Mouse (Mus musculus): ENCODE measurements around the gene Tcirg1. TPM values are rescaled to one million over a fixed set of nuclear protein-coding genes. Genes with fewer than 3 reads are reported as not detected.

Gene Tcirg1
- polyA plus RNA-seq, 1 experiment from 2014 or later = 16.8 TPM

DNA sequence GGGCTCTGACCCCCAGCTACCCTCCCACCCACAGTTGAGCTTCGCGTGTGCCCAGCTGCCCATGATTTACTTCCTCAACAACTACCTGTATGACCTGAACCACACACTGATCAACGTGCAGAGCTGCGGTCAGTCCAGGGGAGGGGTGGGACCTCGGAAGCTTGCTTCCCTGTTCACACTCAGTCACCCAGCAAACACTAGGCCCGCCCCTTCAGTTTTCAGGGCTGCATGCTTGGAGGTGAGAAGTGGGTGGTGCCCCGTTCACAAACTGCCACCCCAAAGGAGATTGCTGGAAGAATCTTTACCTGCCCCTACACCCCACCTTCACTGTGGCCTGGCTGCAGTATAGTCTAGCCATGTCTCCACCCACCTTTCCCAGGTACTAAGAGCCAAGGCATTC lies 35.4 kb upstream of the Tcirg1 start:
- no peak overlapping the region for H3K27ac ChIP-seq (replicated peaks)
- no peaks in the 10 kb centered on the region for H3K4me1 ChIP-seq (replicated peaks)
- no peaks in the 10 kb centered on the region for H3K27me3 ChIP-seq
- WGBS = 85% methylated on average over 7 of the region's 7 CpGs
- H3K36me3 ChIP-seq = no peaks in the 10 kb centered on the region
- no peak overlapping the region for H3K9ac ChIP-seq
- H3K9me3 ChIP-seq = no peaks in the 10 kb centered on the region
- no peak for ATAC-seq (ENCODE audit: low FRiP score, low read depth)
- H3K4me2 ChIP-seq = no peak overlapping the region
- no peak overlapping the region for H3K4me3 ChIP-seq

DNA sequence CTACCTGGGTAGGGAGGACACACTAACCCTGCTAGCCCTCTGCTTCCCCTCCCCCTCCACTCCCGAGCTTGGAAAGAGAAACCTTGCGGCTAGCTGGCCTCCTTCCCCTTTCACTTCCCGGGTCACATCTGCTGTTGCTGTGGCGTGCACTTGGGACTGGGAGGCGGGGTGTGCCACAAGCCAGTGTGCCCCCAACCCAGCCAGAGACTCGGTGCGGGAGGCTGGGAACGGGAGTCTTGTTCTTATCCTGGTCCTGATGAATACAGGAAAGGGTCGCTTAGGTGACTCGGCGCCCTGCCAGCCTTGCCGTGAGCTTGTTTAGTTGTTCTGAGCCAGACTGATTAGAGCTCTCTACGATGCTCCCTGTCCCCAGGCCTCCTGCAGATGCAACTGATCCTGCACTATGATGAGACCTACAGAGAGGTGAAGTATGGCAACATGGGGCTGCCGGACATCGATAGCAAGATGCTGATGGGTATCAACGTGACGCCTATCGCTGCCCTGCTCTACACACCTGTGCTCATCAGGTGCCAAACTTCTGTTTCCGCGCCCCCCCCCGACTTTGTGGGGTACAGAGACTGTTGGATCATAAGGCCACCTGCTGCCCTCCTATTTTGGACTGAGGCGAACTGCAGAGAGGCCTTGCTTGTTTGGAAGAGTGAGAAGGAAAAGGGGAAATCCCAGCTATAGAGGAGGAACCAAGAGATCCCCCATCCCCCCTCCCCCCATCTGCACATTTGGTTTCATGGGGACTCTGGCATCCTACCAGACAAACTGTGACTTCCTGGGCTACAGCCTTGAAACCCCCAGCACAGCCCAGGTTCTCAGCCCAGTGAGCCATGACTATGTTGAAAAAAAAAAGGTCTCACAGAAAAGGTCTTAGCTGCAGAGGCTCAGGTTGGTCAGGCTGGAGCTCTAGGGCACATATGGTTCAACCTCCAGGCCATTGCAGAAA lies 29.2 kb upstream of the Tcirg1 start:
- WGBS = 8% methylated on average over 22 of the region's 22 CpGs
- no peaks in the 10 kb centered on the region for H3K36me3 ChIP-seq
- peak overlapping the region; percentile 72 for H3K4me2 ChIP-seq
- peak overlapping the region; percentile 37 for H3K4me3 ChIP-seq
- H3K27ac ChIP-seq (replicated peaks) = no peak overlapping the region
- peak overlapping the region; percentile 34; the same call in 1 of the 2 replicates for H3K9ac ChIP-seq
- H3K4me1 ChIP-seq (replicated peaks) = peaks cover 16% of the 10 kb centered on the region
- ATAC-seq (ENCODE audit: low FRiP score, low read depth) = 0 out of 2 replicates have a peak, but pooled peaks have one; percentile 27
- H3K9me3 ChIP-seq = no peaks in the 10 kb centered on the region
- peaks cover 10% of the 10 kb centered on the region; the same call in 1 of the 2 replicates for H3K27me3 ChIP-seq

DNA sequence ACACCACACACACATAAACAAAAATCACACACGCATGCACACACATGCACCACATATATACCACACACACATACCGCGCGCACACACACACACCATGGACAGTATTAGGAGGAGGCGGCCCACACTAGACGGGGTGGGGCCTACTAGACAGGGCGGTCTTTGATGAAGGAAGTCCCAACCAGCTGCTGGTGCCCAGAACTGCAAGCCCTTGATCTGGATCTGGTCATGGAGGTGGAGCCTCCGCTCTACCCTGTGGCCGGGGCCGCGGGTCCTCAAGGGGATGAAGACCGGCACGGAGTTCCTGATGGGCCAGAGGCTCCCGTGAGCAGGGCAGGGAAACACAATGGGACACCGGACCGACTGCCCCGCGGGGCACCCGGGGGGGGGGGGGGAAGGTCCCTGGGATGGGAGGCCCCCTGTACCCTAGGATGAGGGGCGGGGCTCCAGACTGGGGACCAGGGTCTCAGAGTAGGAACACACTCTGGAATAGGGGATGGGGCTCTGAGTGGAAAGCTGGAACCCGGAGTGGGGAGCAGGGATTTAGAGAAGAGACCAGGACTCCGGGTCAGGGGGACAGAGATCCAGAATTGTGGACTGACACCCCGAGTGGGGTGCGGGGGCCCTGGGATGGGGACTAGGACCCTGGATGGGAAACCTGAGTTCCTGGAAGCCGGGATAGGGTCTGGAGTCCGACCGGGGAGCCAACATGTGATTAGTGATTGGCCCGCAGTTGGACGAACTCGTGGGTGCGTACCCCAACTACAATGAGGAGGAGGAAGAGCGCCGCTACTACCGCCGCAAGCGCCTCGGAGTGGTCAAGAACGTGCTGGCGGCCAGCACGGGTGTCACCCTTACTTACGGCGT lies 28.3 kb upstream of the Tcirg1 start, which contains the start of gene Unc93b1:
TSS of gene Unc93b1 (plus strand) at position 155 of the 864 bp plus-strand sequence.
- Histone ChIP-seq H3K9me3 (no peaks in the 10 kb centered on the region), H3K4me2 (peak within 1 kb of the TSS; percentile 72), H3K9ac (peak within 1 kb of the TSS; percentile 34; the same call in 1 of the 2 replicates), H3K27me3 (peaks cover 10% of the 10 kb centered on the region; the same call in 1 of the 2 replicates), H3K4me1 (replicated peaks) (peaks cover 25% of the 10 kb centered on the region), H3K27ac (replicated peaks) (no peak within 1 kb of the TSS), H3K4me3 (peak within 1 kb of the TSS; percentile 37), H3K36me3 (no peaks in the 10 kb centered on the region)
- WGBS = 9% methylated on average over 41 of the region's 42 CpGs
- peak; percentile 69; the same call in 1 of the 2 replicates for ATAC-seq (ENCODE audit: low FRiP score, low read depth)

DNA sequence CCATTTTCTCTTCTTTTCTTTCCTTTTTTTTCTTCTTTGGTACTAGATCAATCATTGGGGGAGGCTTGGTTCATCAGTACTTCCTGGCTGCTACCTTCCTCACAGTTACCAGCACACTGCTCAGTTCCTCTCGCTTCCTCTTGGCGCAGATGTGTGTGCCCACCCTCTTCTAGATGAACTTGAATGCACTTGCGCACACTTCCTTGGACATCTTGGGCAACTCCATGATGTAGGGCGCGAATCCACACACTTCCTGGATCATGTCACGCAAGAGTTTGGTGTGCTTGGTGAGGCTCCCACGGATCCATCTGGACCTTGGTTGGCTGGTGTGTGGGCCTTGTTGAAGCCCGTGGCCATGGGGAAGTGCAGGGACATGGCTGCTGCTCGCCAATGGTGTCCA lies 24.8 kb upstream of the Tcirg1 start:
- Histone ChIP-seq H3K4me2 (no peak overlapping the region), H3K4me1 (replicated peaks) (peaks cover 41% of the 10 kb centered on the region), H3K27ac (replicated peaks) (no peak overlapping the region), H3K9ac (no peak overlapping the region), H3K36me3 (no peaks in the 10 kb centered on the region), H3K4me3 (no peak overlapping the region), H3K27me3 (peaks cover 10% of the 10 kb centered on the region; the same call in 1 of the 2 replicates), H3K9me3 (no peaks in the 10 kb centered on the region)
- ATAC-seq (ENCODE audit: low FRiP score, low read depth) = no peak
- WGBS = 91% methylated on average over 9 of the region's 9 CpGs

DNA sequence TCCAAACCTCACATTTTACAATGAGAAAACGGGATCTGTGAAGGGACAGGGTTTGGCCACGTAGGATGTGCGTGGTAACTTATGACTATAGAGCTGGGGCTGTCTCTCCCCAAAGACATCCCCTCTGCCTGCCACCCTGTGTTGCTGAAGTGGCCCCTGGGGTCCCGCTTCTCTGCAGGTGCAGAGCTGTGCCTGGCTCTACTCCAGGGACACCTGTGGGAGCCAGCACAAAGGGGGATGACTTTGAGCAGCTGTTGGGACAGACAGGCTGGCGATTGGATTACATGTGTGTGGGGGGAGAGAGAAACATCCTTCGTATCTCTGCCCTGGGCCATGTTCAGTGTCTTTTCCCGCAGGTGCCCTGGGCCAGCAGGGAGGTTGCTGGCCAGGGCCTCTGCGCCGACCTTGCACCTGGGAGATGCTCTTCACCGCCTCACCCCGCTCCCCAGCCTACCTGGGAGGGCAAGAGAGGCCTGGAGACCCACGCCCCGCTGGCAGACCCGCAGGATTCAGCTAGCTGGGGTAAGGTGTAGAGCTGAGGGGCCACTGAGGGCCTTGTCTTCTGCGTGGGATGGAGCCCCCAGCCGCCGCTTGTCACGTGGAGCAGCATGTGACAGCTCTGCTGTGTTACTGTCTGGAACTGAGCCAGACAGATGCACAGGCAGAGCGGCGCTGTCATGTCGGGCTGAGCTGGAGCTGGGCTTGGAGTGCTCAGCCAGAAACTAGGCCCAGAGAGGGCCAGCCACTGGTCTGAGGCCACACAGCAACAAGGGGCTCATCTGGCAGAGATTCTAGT lies 23.5 kb upstream of the Tcirg1 start:
- 65% methylated on average over 21 of the region's 21 CpGs for WGBS
- no peak overlapping the region for H3K4me3 ChIP-seq
- H3K36me3 ChIP-seq = no peaks in the 10 kb centered on the region
- ATAC-seq (ENCODE audit: low FRiP score, low read depth) = no peak
- H3K4me1 ChIP-seq (replicated peaks) = peaks cover 29% of the 10 kb centered on the region
- no peak overlapping the region for H3K4me2 ChIP-seq
- peaks cover 6% of the 10 kb centered on the region; the same call in 1 of the 2 replicates for H3K27me3 ChIP-seq
- H3K27ac ChIP-seq (replicated peaks) = peak overlapping the region; percentile 73
- H3K9me3 ChIP-seq = no peaks in the 10 kb centered on the region
- H3K9ac ChIP-seq = no peak overlapping the region

DNA sequence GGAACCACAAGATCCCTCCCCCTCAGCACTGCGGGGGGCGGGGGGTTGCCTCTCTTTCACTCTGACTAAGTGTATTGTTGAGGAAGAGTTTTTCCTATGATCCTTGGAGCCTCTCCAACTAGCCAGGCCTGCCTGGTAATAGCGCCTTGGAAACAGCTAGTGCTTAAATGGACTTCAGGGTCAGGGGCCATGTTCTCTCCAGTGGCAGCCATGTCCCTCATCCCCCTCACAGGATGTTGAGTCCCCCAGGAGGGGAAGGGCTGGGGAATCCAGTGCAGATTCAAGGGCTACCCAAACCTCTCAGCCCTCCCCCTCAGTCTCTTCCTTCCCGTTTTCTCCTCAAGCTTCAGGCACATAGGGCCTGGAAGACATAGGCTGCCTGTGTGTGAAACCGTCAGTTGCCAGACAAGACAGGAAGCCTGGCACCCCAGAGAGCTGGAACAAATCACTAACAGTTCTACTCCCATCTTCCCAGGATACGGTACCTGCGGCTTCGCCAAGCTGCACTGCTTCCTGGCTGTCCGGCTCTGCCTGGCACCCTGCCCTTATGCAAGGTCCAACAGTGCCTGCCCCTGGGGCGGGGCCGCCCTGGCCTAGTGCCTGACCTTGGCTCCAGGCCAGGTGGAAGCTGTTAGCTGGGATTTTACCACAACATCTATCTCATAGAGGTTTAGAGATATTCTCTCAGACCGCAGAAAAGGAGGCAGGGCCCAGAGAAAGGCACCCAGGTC lies 22.4 kb upstream of the Tcirg1 start, which contains the start of gene Aldh3b1:
TSS of gene Aldh3b1 (minus strand) at position 598 of the 731 bp plus-strand sequence.
- Histone ChIP-seq H3K9me3 (no peaks in the 10 kb centered on the region), H3K9ac (no peak within 1 kb of the TSS), H3K4me3 (no peak within 1 kb of the TSS), H3K4me1 (replicated peaks) (peaks cover 25% of the 10 kb centered on the region), H3K4me2 (peak within 1 kb of the TSS; percentile 19), H3K27ac (replicated peaks) (peak within 1 kb of the TSS; percentile 73), H3K36me3 (no peaks in the 10 kb centered on the region), H3K27me3 (no peaks in the 10 kb centered on the region)
- 47% methylated on average over 12 of the region's 12 CpGs for WGBS
- ATAC-seq (ENCODE audit: low FRiP score, low read depth) = peak; percentile 85

DNA sequence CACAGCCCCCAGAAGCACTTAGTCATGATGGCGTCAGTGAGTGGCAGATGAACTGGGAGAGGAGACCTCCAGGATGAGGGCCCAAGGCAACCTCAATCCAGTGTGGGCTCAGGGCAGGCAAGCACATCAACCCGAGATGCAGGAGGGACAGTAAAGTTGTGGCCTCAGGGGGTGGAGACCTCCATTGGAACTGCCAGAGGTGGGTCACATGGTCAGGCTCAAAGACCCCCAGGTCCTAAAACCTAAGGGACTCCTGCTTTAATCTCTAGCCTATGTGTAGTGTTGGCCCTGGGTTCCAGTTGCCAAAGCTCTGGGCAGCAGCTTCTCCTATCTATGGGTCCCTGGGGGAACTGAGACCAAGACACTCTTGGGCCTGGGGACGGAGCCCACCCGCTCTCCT lies 21.8 kb upstream of the Tcirg1 start:
- peaks cover 25% of the 10 kb centered on the region for H3K4me1 ChIP-seq (replicated peaks)

DNA sequence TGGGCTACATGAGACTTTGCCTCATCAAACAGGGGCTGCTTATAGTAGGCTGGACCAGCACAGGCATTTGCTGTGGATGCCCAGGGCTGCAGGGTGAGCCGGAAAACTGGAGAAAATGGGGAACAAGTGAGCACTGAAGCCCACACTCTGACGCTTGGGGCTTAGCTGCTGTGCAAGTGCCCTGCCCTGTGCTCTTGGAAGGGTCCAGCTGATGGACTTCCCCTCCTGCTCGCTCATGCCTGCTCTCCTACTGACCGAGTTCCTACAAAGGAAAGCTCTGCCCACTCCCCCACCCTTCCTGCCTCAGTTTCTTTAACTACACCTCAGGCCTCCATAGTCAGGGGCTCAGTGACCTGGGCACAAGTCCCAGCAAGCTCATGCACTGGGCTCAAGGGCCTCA lies 21.1 kb upstream of the Tcirg1 start:
- H3K27me3 ChIP-seq = no peaks in the 10 kb centered on the region
- 81% methylated on average over 4 of the region's 4 CpGs for WGBS
- H3K4me2 ChIP-seq = no peak overlapping the region
- H3K4me3 ChIP-seq = no peak overlapping the region
- peaks cover 25% of the 10 kb centered on the region for H3K4me1 ChIP-seq (replicated peaks)
- no peak overlapping the region for H3K9ac ChIP-seq
- H3K36me3 ChIP-seq = no peaks in the 10 kb centered on the region
- no peak for ATAC-seq (ENCODE audit: low FRiP score, low read depth)
- H3K27ac ChIP-seq (replicated peaks) = no peak overlapping the region
- no peaks in the 10 kb centered on the region for H3K9me3 ChIP-seq

More for the DNA sequence above, 21.8 kb upstream of the Tcirg1 start:
- no peak overlapping the region; the same call in 1 of the 2 replicates for H3K4me2 ChIP-seq
- peak overlapping the region; percentile 73; the same call in 1 of the 2 replicates for H3K27ac ChIP-seq (replicated peaks)
- 58% methylated on average over 4 of the region's 4 CpGs for WGBS
- H3K27me3 ChIP-seq = no peaks in the 10 kb centered on the region
- no peak overlapping the region for H3K4me3 ChIP-seq
- no peaks in the 10 kb centered on the region for H3K36me3 ChIP-seq
- no peaks in the 10 kb centered on the region for H3K9me3 ChIP-seq
- H3K9ac ChIP-seq = no peak overlapping the region
- 0 out of 2 replicates have a peak, but pooled peaks have one; percentile 3 for ATAC-seq (ENCODE audit: low FRiP score, low read depth)

DNA sequence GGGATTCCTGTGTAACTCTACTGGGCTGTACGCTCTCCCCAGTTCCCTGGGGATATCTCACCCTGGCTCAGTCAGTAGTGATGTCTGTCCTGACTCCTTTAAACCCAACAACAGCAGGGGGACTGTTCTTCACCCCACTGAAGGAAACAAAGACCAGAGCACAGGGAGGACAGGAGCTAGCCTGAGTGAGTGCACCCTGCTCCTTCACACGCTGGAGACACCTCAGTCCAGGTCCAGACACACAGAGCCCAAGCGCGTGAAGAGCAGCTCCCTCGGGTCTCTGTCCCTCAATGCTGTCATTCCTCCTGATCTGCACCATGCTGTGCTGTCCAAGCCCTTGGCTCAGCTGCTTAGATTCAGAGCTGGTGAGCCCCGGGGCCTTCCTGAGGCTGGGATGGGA lies 19.8 kb upstream of the Tcirg1 start:
- H3K9ac ChIP-seq = no peak overlapping the region
- no peaks in the 10 kb centered on the region for H3K36me3 ChIP-seq
- no peak for ATAC-seq (ENCODE audit: low FRiP score, low read depth)
- WGBS = 65% methylated on average over 6 of the region's 6 CpGs
- no peak overlapping the region for H3K27ac ChIP-seq (replicated peaks)
- no peak overlapping the region for H3K4me2 ChIP-seq
- no peaks in the 10 kb centered on the region for H3K27me3 ChIP-seq
- H3K4me1 ChIP-seq (replicated peaks) = peaks cover 25% of the 10 kb centered on the region
- H3K9me3 ChIP-seq = no peaks in the 10 kb centered on the region
- H3K4me3 ChIP-seq = no peak overlapping the region

DNA sequence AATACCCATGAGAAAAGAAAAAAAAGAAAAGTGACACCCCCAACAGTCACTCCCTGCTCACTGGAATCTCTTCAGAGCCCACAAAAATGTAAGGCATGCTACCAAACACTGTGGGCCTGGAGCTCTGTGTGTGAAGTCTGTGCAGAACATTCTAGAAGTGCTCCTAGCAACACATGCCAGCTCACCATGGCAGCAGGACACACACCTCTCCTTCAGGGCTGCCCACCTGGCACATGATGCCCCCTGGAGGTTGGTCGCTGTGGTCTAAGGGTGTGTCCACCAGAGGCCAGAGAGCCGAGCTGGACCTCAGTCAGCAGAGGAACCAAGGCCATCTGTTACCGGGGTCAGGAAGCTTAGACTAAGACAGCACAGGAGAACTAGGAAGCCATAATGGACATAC lies 19.3 kb upstream of the Tcirg1 start:
- H3K9ac ChIP-seq = no peak overlapping the region
- H3K4me3 ChIP-seq = no peak overlapping the region
- no peaks in the 10 kb centered on the region for H3K9me3 ChIP-seq
- H3K27ac ChIP-seq (replicated peaks) = no peak overlapping the region
- peaks cover 25% of the 10 kb centered on the region for H3K4me1 ChIP-seq (replicated peaks)
- 70% methylated on average over 3 of the region's 3 CpGs for WGBS
- H3K36me3 ChIP-seq = no peaks in the 10 kb centered on the region
- no peaks in the 10 kb centered on the region for H3K27me3 ChIP-seq
- no peak overlapping the region for H3K4me2 ChIP-seq
- ATAC-seq (ENCODE audit: low FRiP score, low read depth) = no peak

Data from hindbrain, embryonic 15.5 days (tissue).